Mouse (Mus musculus): Measurements from ENCODE around the gene Ralgapb.

Ralgapb gene

DNA sequence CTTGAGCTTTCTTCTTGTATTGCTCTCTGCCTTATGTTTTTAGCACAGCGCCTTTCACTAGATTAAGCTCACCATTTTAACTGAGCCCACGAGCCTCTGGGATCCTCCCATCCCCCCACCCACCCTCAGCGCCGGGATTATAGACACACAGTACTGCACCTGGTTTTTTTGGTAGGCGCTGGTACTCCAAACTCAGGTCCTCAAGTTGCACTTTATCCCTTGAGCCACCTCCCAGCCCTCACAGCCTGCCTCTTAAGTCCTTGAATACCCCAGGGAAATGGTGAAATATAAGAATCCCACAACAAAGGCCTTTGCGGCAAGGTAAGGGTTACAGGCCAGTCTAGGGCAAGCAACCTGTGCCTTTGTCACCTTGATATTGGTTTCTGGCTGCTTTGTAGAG lies 110.2 kb downstream of the Ralgapb start:
- DNase-seq, result no peak

DNA sequence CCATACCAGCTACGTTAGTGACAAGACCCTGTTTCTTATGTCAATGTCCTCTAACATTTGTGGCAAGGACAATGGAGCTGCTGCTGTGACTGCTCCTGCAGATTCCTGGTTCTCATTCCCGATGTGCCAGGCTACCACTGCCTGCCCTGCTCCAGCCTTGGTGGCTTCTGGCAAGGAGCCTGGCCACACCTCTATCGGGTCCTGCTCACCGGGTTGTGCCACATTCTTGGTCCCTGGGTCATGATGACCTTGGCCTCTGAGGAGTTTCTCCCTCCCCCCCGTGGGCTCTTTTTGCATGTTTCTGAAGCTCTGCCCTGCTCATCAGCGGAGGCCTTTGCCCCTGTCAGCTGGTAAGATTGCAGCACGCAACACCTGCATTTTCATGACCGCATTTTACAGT lies 113.4 kb downstream of the Ralgapb start:
- DNase-seq, result peak; percentile 77 to 88

DNA sequence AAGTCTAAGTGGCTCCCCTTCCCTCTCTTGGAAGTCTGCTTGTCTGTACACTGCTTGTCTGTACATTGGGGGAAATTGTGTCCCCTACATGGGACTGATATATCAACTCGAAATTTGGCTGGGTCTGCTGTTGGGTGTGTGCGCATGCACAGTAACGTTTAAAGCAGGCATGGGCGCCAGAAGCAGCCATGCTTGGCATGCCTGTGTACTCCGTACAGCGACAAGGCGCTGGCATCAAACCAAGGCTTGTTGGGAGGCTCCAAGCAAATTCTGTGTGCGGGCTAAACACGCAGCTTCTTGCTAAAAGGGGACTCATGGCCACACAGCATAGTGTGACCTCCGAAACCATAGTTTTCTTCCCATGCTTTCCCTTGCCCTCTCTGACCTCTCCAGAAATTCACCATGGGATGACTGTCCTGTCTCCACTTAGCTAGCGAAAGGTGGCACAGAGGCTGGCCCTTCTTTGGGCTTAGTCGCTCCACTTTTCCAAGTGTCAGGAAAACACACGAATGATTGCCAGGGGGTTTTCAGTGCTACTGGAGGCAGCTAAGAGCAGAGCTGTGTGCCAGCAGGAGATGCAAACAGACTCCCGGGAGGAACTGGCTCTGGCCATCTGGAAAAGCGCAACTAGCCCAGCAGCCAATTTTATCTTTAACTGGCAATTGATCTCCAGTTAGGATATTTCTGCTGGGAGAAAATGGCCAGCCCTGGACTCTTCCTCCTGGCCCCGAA lies 114.6 kb downstream of the Ralgapb start:
- peak in 1 of 2 experiments; percentile 20 for DNase-seq

DNA sequence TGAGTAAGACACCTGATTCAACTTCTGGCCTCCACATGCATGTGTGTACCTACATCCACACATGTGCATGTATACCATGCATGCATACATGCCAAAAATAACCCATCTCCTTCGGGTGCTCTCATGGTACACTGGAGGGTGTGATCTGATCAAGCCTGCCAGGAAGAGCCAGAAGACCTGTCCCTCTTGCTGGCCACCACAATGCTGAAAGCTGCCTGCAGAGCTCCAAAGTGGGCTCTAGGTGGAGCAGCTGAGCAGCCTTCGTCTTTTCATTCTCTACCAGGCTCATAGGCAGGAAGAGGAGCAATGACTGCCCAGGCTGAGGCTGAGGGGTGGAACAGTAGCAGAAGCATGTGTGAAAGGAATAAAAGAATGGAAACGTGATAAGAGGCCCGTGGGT lies 124.4 kb downstream of the Ralgapb start:
- peak in 1 of 2 experiments; percentile 59 for DNase-seq

DNA sequence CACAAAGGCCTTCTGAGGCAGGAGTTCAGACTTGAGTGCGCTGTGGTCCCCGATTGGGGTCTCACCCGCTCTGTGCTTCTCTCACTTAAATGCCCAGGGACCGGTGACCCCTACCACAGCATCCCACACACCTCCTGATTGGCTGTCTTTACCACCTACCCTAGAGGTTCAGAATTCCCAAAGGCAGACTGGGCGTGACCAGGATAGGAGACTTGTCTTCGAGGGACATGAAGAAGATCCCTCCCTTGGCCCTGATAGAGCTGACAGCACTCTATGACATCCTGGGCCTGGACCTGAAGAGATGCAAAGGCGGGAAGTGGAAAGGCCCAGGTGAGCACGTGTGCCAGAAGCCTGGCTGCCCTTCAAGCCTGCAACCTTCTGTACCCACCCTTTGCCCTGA lies 124.9 kb downstream of the Ralgapb start:
- DNase-seq, result no peak

DNA sequence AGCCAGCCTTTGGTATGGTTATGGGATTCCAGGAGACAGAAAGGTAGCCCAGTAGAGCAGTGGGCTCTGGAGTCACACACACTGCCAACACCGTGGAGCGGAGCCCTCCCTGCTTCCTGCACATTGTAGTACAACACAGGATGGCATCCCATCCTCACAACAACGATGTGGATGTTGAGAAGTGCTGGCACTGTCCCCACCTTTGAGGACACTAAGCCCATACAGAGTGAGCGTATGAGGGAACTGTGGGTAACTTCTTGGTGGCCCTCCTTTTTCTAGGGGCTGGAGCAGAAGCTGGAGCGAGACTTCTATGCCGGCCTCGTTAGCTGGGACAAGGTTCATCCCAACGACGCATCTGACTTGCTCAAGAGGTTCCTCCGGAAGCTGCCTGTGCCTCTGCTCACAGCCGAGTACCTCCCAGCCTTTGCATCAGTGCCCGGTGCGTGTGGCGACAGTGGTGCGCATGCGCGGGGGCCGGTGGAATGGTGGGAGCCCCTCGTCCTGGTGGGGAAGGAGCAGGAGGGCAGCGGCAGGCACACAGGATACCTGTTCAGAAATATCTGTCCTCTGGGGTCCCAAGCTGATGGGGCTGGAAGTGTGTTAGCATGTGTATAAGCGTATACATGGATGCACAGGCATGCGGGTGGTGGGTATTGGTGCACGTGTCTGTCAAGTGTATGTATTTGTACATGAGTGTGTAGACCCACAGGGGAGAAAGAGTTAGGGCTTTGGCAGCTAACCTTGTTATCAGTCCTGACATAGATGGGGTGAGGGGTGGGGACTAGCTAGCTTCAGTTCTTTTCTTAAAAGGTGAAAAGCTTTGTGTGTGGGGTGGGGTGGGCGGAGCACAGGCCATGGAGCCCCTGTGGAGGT lies 130.0 kb downstream of the Ralgapb start:
- no peak for DNase-seq

DNA sequence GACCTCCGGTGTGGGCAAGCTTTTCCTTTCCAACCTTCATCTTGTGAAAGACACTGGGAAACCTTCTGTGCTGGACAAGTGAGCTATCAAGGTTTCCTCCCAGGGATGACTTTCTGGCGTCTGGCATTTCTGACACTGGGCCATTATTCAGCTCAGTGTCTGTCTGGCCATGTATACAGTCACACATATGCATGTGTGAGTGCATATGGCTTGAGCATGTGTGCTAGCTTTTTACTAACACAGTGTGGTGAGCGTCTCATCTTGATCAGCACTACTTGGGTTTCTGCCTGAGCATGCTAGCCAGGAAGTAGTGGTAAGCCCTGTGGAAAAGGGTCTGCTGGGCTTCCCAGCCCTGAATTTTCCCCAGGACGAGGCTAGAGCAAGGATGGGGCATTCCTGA lies 131.6 kb downstream of the Ralgapb start:
- DNase-seq, result no peak

DNA sequence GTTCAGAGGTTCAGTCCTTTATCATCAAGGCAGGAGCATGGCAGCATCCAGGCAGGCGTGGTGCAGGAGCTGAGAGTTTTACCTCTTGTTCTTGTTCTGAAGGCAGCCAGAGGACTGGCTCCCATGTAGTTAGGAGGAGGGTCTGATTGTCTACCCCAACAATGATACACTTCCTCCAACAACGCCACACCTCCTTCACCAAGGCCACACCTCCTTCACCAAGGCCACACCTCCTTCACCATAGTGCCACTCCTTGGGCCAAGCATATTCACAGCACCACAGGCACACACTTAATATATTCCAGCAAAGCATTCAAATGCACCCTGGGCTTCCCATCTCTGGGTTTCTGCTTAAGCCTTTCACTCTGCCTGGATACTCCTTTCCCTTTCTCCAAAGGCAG lies 135.6 kb downstream of the Ralgapb start:
- no peak for DNase-seq

DNA sequence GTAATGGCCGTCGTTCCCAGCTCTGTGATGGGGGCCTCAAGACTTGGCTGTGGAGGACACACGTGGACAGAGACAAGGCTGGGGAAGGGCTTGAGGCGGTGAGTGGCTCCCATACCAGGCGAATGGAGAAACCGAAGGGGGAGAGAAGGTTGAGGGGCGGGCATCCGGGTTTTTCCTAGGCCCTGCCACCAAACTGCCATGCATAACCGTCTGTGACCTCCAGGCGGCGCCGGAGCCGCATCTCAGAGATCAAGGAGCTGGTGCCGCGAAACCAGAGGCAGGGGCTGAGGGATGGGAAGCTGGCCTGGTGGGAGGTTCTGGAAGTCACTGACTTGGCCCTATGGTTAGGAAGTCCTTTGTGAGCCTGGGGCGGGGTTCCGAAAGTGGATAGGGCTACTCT lies 137.1 kb downstream of the Ralgapb start:
- DNase-seq, result peak; percentile 75 to 82
